Mouse (Mus musculus) liver, adult 2 months (tissue): ENCODE data around the gene Serpina3g.

Experiments
- CTCF ChIP-seq: fragments of 200-500 bp; IDR thresholded peaks from 2 replicates; pipeline ENCODE4 v1.5.1; 2011; ENCODE audit warnings: low read depth, low read length, control low read depth
- POLR2A ChIP-seq: fragments of 200-500 bp; IDR thresholded peaks from 2 replicates; pipeline ENCODE4 v1.6.1; 2011; ENCODE audit warnings: low read length, control low read depth; ENCODE audit not compliant: insufficient read depth; ENCODE audit errors: extremely low read depth

- TF ChIP-seq CTCF = no peak
- no peak for TF ChIP-seq POLR2A
Observed at GRCm38 (mm10) chr12:104235915-104236314, at the start of gene Serpina3g.
